Mouse (Mus musculus): ENCODE measurements around the gene Gsap.
"Not testable (repeated sequence)": the region's sequence is repeated elsewhere in the genome, so short reads cannot be mapped to it uniquely, and the experiment has no call there.

The Gsap gene

GRCm38 (mm10) chr5:21328560-21328959 is 142.5 kb downstream of the Gsap start:
- DNase-seq = no peak

DNA sequence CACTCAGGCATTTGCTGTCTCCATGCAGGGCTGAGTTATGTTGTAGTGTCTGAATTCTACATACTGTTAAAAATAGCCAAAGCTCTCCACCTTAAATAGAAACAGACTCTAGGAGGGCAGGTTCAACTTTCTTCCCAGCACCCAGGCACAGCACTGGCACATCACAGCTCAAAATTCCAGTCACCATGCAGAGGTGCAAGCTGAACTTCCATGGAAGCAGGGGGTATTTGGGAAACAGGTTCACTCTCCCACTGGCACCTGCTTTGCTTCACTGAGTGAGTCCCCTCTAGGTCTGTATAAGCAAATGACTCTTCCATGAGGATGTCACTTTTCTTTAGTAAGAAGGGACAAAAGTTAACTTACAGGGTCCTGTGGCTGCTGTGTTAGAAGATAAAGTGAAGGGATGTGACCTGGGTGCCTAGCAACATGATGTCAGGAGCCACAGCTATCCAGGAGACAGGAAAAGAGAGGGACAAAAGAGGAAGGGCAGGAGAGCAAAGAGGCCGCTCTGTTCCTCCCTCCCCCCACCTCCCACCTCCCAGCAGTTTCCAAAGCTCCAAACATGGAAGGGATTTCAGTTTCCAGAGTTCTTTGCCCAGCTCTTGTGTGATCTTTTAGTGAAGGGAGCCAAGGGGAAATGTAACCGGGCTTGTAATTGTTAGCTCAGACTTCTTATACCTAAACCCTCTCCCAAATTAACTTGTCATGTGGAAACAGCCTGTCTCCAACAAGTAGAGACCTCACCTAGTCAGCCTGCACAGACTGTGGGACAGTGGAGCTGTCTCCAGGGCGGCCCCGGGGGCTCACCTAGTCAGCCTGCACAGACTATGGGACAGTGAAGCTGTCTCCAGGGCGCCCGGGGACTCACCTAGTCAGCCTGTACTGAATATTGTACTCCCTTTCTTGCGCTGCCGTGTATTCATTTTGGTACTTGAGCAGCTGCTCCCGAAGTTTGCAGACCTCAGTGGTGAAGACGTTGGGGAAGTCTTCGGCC is 143.9 kb downstream of the Gsap start:
- DNase-seq = no peak

DNA sequence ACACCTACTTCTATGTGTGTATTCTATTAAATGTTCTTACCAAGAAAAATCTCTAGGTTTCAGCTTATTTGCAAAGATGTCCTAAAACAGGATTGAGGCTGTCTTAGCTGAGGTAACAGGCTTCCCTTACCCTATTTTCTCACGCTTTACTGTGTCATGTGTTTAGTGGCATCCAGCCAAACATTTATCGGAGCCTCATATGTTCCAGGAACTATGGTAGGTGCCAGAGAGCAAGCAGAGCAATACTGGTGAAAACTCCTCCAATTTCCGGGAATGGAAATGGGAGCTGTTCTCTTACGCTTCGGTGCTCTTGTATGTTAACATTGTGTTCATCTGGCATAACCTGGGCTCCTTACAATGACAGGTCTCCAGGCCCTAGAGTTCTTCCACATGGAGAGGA is 145.6 kb downstream of the Gsap start:
- no peak for DNase-seq

- no peak for DNase-seq
Measured at GRCm38 (mm10) chr5:21332119-21332518, 146.1 kb downstream of the Gsap start.

DNA sequence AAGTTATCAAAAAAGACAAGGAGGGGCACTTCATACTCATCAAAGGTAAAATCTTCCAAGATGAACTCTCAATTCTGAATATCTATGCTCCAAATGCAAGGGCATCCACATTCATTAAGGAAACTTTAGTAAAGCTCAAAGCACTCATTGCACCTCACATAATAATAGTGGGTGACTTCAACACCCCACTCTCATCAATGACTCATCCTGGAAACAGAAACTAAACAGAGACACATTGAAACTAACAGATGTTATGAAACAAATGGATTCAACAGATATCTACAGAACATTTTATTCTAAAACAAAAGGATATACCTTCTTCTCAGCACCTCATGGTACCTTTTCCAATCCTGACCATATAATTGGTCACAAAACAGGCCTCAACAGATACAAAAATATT is 156.2 kb downstream of the Gsap start:
- not testable (repeated sequence) for DNase-seq

GRCm38 (mm10) chr5:21348366-21348765 is 162.3 kb downstream of the Gsap start:
- DNase-seq = no peak

DNA sequence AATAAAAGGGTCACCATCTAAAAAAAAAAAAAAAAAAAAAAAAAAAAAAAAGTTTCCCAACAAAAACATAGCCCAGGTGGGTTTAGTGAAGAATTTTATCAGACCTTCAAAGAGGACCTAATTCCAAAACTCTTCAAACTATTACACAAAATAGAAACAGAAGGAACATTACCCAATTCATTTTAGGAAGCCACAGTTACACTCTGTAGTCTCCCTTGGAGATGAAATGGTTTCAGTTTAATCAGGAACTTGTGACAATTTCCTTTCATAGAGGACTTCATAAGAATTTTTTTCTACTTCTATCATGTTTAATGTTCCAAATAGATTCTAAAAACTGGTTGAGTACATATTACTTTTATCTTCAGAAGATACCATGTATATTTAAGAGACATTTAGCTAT is 165.6 kb downstream of the Gsap start:
- DNase-seq = no peak

DNA sequence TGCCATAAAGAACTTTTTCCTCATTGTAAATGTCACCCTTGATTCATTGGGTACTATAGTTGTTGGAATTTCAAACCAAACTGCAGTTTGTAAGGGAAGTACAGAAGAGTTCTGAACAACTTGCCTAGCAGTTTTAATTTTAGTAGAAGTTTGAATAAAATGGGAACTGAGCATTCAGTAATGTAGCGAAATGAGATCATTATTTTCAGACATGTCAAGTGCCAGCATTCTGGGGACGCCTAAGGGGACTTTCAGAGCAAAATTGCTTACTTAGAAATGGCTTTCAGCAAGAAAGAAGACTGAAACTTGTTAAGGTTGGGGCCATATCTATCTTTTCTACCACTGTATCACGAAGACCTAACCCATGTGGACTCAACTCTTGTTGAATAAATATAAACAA is 172.6 kb downstream of the Gsap start:
- DNase-seq = no peak

- DNase-seq = no peak
Measured at GRCm38 (mm10) chr5:21363343-21363742, 177.3 kb downstream of the Gsap start.

All from cerebellum, adult 11-12 months (tissue).